In the genomic region with DNA sequence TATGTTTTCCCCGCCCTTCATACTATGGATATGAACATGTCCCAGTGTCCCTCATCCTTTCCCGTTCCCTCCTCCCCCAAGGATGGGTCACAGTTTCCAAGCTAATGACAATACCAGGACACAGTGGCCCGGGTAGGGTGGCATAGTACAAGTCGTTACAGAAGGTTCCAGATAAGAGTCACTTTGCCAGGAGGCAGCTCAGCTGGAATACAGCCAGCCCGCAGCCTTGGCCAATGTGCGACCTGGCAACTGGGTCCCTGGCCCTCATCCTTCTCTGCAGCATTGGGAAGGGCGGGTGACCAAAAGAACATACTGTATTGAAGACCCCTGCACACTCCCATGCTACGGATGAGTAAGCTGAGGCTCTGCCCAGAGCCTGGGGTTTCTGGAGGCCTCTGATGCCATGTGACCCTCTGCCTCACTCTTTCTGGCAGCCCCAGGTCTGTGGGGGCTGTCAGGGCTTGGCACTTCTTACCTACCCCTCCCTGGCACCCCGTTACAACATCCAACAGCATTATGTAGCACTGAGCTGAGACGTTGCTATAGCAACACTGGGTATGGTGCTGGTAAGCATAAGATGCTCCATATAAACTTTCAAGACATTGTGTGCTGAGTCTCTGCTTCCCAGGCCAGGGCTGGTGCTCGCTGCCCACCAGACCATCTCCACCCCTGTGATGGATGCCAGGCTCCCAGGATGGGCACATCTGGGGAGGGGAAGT, we compare ENCODE assay signal across 11 mouse cellular contexts.
A peak's percentile ranks its signal among the peaks of the same experiment; 100 is the strongest.
DNase-seq lines count a peak whose midpoint lies in the region; ATAC-seq and TF ChIP-seq lines count a peak whose summit lies in the region.
"Had no signal": no experiment of that assay in that cellular context is flagged by ENCODE, and none has a peak within 500 bp of the region (broad histone marks: within the 10 kb centered on the region; RNA-seq: fewer than 3 reads in every experiment).

No protein-coding gene starts in this region.

- peaks cover 7% of the 10 kb centered on the region for H3K4me1 ChIP-seq in midbrain, embryonic 16.5 days (ENCODE audit: control insufficient read depth, insufficient read depth, low read length)

- H3K27ac ChIP-seq in midbrain, embryonic 16.5 days (ENCODE audit: low read length): peak overlapping the region; percentile 37; the same call in 1 of the 2 replicates
- H3K27ac ChIP-seq: kidney, postnatal 0 days; lung, embryonic 15.5 days had no signal

- no peak for TF ChIP-seq CTCF in brain, embryonic 14.5 days (IDR thresholded peaks at IDR 0.05; ENCODE audit: borderline replicate concordance, extremely low read depth, insufficient read depth, insufficient read length)

- H3K4me3 ChIP-seq in midbrain, embryonic 16.5 days (ENCODE audit: low read depth, low read length): no peak overlapping the region
- H3K4me3 ChIP-seq: lung, embryonic 15.5 days had no signal

- TF ChIP-seq POLR2A in brain, embryonic 14.5 days (IDR thresholded peaks at IDR 0.05; ENCODE audit: borderline replicate concordance, extremely low read depth, insufficient read depth, insufficient read length, poor library complexity, severe bottlenecking): no peak

- H3K4me2 ChIP-seq in midbrain, embryonic 16.5 days (ENCODE audit: low read length): no peak overlapping the region
- H3K4me2 ChIP-seq: lung, embryonic 15.5 days had no signal

- H3K27me3 ChIP-seq in midbrain, embryonic 16.5 days (ENCODE audit: control insufficient read depth, insufficient read depth, low read depth, low read length): no peaks in the 10 kb centered on the region
- H3K27me3 ChIP-seq: lung, embryonic 15.5 days had no signal

- DNase-seq in adrenal gland, postnatal 10 days: peak; percentile 67
- DNase-seq in adrenal gland, adult 18-20 months (ENCODE audit: low spot score in 2 of 2): no peak
- peak; percentile 43 for DNase-seq in layer of hippocampus, adult 9-11 months
- no peak for DNase-seq in layer of hippocampus, postnatal 14 days (ENCODE audit: low spot score in 2 of 2)
- DNase-seq in brain, embryonic 14.5 days (ENCODE audit: low read depth): peak; percentile 69
- no peak for DNase-seq in embryo, embryonic 9.5 days (ENCODE audit: extremely low spot score)
- DNase-seq in lung, postnatal 25 days (ENCODE audit: low spot score): no peak
- DNase-seq: heart, postnatal 10 days had no signal

- ATAC-seq in midbrain, embryonic 16.5 days: peak; percentile 65

- WGBS in midbrain, embryonic 16.5 days: 83% methylated on average over 11 of the region's 11 CpGs

- 0 out of 2 replicates have a peak overlapping the region, but pooled peaks have one; percentile 10 for H3K9ac ChIP-seq in midbrain, embryonic 16.5 days (ENCODE audit: low read depth, low read length)
- H3K9ac ChIP-seq: lung, embryonic 15.5 days had no signal

- no peaks in the 10 kb centered on the region for H3K36me3 ChIP-seq in midbrain, embryonic 16.5 days (ENCODE audit: control insufficient read depth, insufficient read depth, low read length)
- H3K36me3 ChIP-seq: lung, embryonic 15.5 days had no signal

- H3K9me3 ChIP-seq in midbrain, embryonic 16.5 days (replicated peaks; ENCODE audit: control insufficient read depth, low read length, poor library complexity, severe bottlenecking): no peaks in the 10 kb centered on the region
- H3K9me3 ChIP-seq: lung, embryonic 15.5 days had no signal

Comparison
In these comparisons a context has a peak if more than half of its experiments do, and no peak if none do; other contexts are left out.
1. DNase-seq: peak in adrenal gland, postnatal 10 days (single experiment), layer of hippocampus, adult 9-11 months (single experiment) and brain, embryonic 14.5 days (single experiment); none in adrenal gland, adult 18-20 months (0 of 2), layer of hippocampus, postnatal 14 days (0 of 2), embryo, embryonic 9.5 days (single experiment) and lung, postnatal 25 days (single experiment).